Mouse (Mus musculus): ENCODE data around the gene Ovgp1.
A peak's percentile ranks its signal among the peaks of the same experiment; 100 is the strongest.
"Not testable (repeated sequence)": the region's sequence is repeated elsewhere in the genome, so short reads cannot be mapped to it uniquely, and the experiment has no call there.

Ovgp1 gene

GRCm38 (mm10) chr3:105973411-105973810 lies at the start of gene Ovgp1:
TSS of gene Ovgp1 (plus strand) at chr3:105973711.
- no peak for DNase-seq

- DNase-seq, result no peak
These were observed 48.9 kb upstream of the Ovgp1 start for GRCm38 (mm10) chr3:105924616-105925015.

- no peak for DNase-seq
These were observed 45.8 kb upstream of the Ovgp1 start for GRCm38 (mm10) chr3:105927561-105928194.

GRCm38 (mm10) chr3:105928195-105928569 lies 45.3 kb upstream of the Ovgp1 start:
- DNase-seq, result no peak

GRCm38 (mm10) chr3:105928781-105929180 lies 44.7 kb upstream of the Ovgp1 start:
- no peak for DNase-seq

GRCm38 (mm10) chr3:105929821-105930220 lies 43.7 kb upstream of the Ovgp1 start:
- DNase-seq, result no peak

- no peak for DNase-seq
These were observed 42.4 kb upstream of the Ovgp1 start for GRCm38 (mm10) chr3:105931095-105931494.

- no peak for DNase-seq
These were observed 41.1 kb upstream of the Ovgp1 start, which contains the start of gene I830077J02Rik for GRCm38 (mm10) chr3:105932240-105933071. TSS of gene I830077J02Rik (minus strand) at chr3:105932664.

GRCm38 (mm10) chr3:105933926-105934325 lies 39.6 kb upstream of the Ovgp1 start:
- no peak for DNase-seq

- DNase-seq, result peak; percentile 8
These were observed 38.5 kb upstream of the Ovgp1 start for GRCm38 (mm10) chr3:105935033-105935432.

- no peak for DNase-seq
These were observed 37.4 kb upstream of the Ovgp1 start for GRCm38 (mm10) chr3:105936111-105936510.

- no peak for DNase-seq
These were observed 22.2 kb upstream of the Ovgp1 start for GRCm38 (mm10) chr3:105951348-105951747.

- DNase-seq, result no peak
These were observed 16.3 kb upstream of the Ovgp1 start for GRCm38 (mm10) chr3:105957235-105957634.

GRCm38 (mm10) chr3:105958204-105958603 lies 15.3 kb upstream of the Ovgp1 start:
- no peak for DNase-seq

- DNase-seq, result peak; percentile 96
These were observed 14.4 kb upstream of the Ovgp1 start, which contains the start of gene Wdr77 for GRCm38 (mm10) chr3:105958974-105959580. TSS of gene Wdr77 (plus strand) at chr3:105959369.

GRCm38 (mm10) chr3:105959585-105959984 lies 13.9 kb upstream of the Ovgp1 start:
- no peak for DNase-seq

- DNase-seq, result no peak
These were observed 13.5 kb upstream of the Ovgp1 start, which contains the start of gene Atp5f1 for GRCm38 (mm10) chr3:105959999-105960398. TSS of gene Atp5f1 (minus strand) at chr3:105960099.

- peak; percentile 20 for DNase-seq
These were observed 12.8 kb upstream of the Ovgp1 start for GRCm38 (mm10) chr3:105960700-105961099.

GRCm38 (mm10) chr3:105971831-105972446 lies 1.6 kb upstream of the Ovgp1 start:
- no peak for DNase-seq

- no peak for DNase-seq
These were observed 663 bp downstream of the Ovgp1 start for GRCm38 (mm10) chr3:105974174-105974573.

- DNase-seq, result not testable (repeated sequence)
These were observed 16.1 kb downstream of the Ovgp1 start for GRCm38 (mm10) chr3:105989611-105990010.

GRCm38 (mm10) chr3:105991653-105992283 lies 18.3 kb downstream of the Ovgp1 start:
- DNase-seq, result peak; percentile 8

- no peak for DNase-seq
These were observed 21.2 kb downstream of the Ovgp1 start for GRCm38 (mm10) chr3:105994730-105995129.
